Mouse (Mus musculus): Measurements from ENCODE around the gene Srgap2.

GRCm38 (mm10) chr1:131475306-131475705 is 51.8 kb downstream of the Srgap2 start:
- TF ChIP-seq CTCF (IDR thresholded peaks at IDR 0.05; ENCODE audit: low read depth, low read length) (no peak), POLR2A (IDR thresholded peaks at IDR 0.05; ENCODE audit: borderline replicate concordance, low read depth, low read length) (no peak)

Measured in bone marrow macrophage, adult 2 months (primary cell).